Mouse (Mus musculus) kidney, adult 2 months (tissue): ENCODE measurements at regions not wholly inside any gene's neighbourhood (a gene's known extent, or its start where the extent isn't known, plus 50 kb on each side); places are given as distances from the start of the nearest gene placed in this dataset.

ENCODE experiments used
- CTCF ChIP-seq: fragments of 200-500 bp; conservative IDR thresholded peaks from 2 replicates; pipeline ENCODE4 v1.5.1; 2011; ENCODE audit warnings: low read depth, mild to moderate bottlenecking, control low read depth, low read length, moderate library complexity, mixed read lengths; ENCODE audit not compliant: insufficient read depth, insufficient read length
- POLR2A ChIP-seq: fragments of 200-500 bp; IDR thresholded peaks from one replicate; pipeline ENCODE4 v1.6.1; 2011; ENCODE audit warnings: low read depth, low read length, control low read depth

GRCm38 (mm10) chr17:9892141-9892540, 222.6 kb upstream of the Pabpc6 start:
- TF ChIP-seq CTCF (no peak), POLR2A (no peak)
